Mouse (Mus musculus) intestine, embryonic 14.5 days (tissue): Measurements from ENCODE around the gene Heg1. TPM values are rescaled to one million over a fixed set of nuclear protein-coding genes. Genes with fewer than 3 reads are reported as not detected.
A peak's percentile ranks its signal among the peaks of the same experiment; 100 is the strongest.

Experiments
- ATAC-seq: fragments of 200-750 bp; cut with Nextera tagmentation; replicated peaks from 2 replicates; pipeline ENCODE4 v1.8.0; 2017; ENCODE audit warnings: low read depth, moderate number of reproducible peaks, moderate TSS enrichment, moderate library complexity; ENCODE audit not compliant: low FRiP score, low TSS enrichment
- DNase-seq: peaks from one replicate; pipeline ENCODE4 v3.0.0-alpha.2; 2018; ENCODE audit warnings: low spot score
- H3K27ac ChIP-seq: fragments of 300-500 bp; sonication (generic); 2 replicates; pipeline ENCODE4 v1.5.1; 2014; ENCODE audit warnings: low read depth, mild to moderate bottlenecking, control low read depth
- H3K27me3 ChIP-seq: fragments of 300-500 bp; sonication (generic); replicated peaks from 2 replicates; pipeline ENCODE4 v1.6.1; 2014; ENCODE audit warnings: low read length, control low read depth; ENCODE audit not compliant: control insufficient read depth, insufficient read depth
- H3K36me3 ChIP-seq: fragments of 300-500 bp; sonication (generic); 2 replicates; pipeline ENCODE4 v1.6.1; 2014; ENCODE audit warnings: low read length, control low read depth; ENCODE audit not compliant: control insufficient read depth, insufficient read depth
- H3K4me1 ChIP-seq: fragments of 300-500 bp; sonication (generic); replicated peaks from 2 replicates; pipeline ENCODE4 v1.6.1; 2014; ENCODE audit warnings: low read length, control low read depth, mixed read lengths; ENCODE audit not compliant: control insufficient read depth, insufficient read depth
- H3K4me2 ChIP-seq: fragments of 300-500 bp; sonication (generic); 2 replicates; pipeline ENCODE4 v1.6.1; 2014; ENCODE audit warnings: low read length
- H3K4me3 ChIP-seq: fragments of 300-500 bp; sonication (generic); 2 replicates; pipeline ENCODE4 v1.5.1; 2014; ENCODE audit warnings: low read depth, low read length, control low read depth, mixed read lengths
- H3K9ac ChIP-seq: fragments of 300-500 bp; sonication (generic); 2 replicates; pipeline ENCODE4 v1.6.1; 2014; ENCODE audit warnings: mild to moderate bottlenecking, low read length
- H3K9me3 ChIP-seq: fragments of 300-500 bp; sonication (generic); 2 replicates; pipeline ENCODE4 v1.6.1; 2016; ENCODE audit warnings: low read length, control low read depth; ENCODE audit not compliant: control insufficient read depth
- WGBS: fragments of 180-500 bp; shearing (Covaris S2); extraction: QIAGEN DNeasy Blood & Tissue Kit; methylation state at CpG from one replicate; pipeline ENCODE4 v1.1.7; 2014; 5-methylcytosine and 5-hydroxymethylcytosine counted together
- polyA plus RNA-seq: library from polyadenylated mRNA; unstranded; fragments of >200 nt; fragmentation: Nextera tagmentation; extraction: Ambion mirVana; gene quantifications from 2 replicates; pipeline ENCODE4 v1.2.1, GENCODE M21; 2014

Heg1 gene
- 26.5 and 28.4 TPM in 2 replicates for polyA plus RNA-seq

DNA sequence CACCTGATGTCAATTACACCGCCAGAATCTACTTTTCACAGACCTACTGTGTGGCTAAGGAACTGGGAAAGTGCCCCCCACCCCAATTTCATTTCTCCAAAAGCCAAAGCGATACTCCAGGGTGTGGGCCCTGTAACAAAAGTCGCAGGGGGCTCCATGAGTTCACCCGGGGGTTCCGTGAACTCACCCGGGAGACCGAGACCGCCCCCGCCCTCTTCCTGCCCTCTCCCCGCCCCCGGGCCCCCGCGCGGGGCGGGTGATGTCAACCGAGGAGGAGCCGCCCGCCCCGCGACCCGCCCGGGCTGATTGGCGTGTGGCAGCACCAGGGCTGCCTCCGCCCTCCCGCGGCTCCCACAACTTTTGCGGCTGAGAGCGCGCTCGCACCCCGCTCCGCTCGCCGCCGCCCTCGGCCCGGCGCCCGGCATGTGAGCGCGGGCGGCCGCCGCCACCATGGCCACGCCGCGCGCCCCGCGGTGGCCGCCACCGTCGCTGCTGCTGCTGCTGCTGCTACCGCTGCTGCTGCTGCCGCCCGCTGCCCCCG, at the start of gene Heg1:
TSS of gene Heg1 (plus strand) at position 209 of the 541 bp plus-strand sequence.
- ATAC-seq (peak; percentile 84), DNase-seq (peak; percentile 76)
- no peaks in the 10 kb centered on the region for H3K9me3 ChIP-seq
- H3K4me3 ChIP-seq, result peak within 1 kb of the TSS; percentile 87
- H3K27me3 ChIP-seq, result no peaks in the 10 kb centered on the region
- peak within 1 kb of the TSS; percentile 97 for H3K9ac ChIP-seq
- peaks cover 25% of the 10 kb centered on the region for H3K4me1 ChIP-seq
- H3K36me3 ChIP-seq, result no peaks in the 10 kb centered on the region
- peak within 1 kb of the TSS; percentile 84 for H3K27ac ChIP-seq
- peak within 1 kb of the TSS; percentile 75 for H3K4me2 ChIP-seq
- under 1% methylated on average over 51 of the region's 57 CpGs for WGBS

DNA sequence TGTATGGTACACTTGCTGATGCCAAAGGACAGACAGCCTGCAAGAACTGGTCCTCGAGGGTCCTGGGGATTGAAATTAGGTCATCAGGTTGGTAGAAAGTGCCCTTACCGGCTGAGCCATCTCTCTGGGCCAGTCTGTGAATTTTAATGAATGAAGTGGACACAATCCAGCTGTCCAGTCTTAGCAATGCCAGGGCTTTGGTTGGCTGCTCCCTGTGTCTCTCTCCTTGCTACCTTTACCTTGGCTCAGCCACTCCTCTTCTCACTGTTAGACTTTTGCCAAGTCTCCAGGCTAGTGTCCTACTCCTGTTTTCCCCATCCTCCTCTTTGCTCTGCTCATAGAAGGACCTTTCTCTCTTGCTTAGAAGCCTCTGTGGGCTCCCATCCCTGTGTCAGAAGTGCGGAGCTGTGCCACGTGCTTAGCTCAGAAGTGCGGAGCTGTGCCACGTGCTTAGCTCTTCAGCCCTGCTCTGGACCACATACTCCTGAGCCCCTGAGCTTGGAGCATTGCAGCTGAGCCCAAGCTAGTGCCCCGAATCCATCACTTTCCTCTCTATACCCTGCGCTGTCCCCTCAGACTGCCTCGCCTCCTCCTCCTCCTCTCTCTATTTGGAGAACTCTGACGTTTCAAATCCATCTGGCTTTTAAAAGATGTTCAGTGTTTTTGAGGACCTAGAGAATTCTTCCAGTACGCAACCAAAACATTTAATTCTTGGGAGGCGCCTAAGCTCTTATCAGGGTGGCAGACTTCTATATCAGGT, 48.2 kb upstream of the Heg1 start:
- Histone ChIP-seq H3K4me2 (no peak overlapping the region), H3K36me3 (no peaks in the 10 kb centered on the region), H3K4me3 (no peak overlapping the region), H3K9ac (no peak overlapping the region), H3K27ac (no peak overlapping the region), H3K4me1 (no peaks in the 10 kb centered on the region), H3K27me3 (no peaks in the 10 kb centered on the region), H3K9me3 (no peaks in the 10 kb centered on the region)
- WGBS, result 64% methylated on average over 12 of the region's 12 CpGs
- no peak for DNase-seq
- ATAC-seq, result no peak

DNA sequence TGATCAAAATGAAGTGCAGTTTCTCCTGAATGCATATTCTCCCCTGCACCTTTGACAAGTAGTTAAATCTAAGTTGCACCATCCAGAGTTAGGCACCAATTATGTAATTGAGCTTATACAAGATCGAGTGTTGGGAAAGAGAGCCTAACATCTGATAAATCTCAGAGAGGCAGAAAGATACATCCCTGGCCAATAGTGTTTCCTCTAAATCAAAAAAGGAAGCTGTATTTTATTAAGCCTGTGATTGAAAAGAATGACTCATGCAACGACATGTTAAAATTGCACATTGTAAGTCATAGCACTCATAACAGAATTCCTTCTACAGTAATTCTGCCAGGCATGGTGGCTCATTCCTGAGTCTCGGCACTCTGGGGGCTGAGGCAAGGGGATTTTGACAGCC, 42.4 kb upstream of the Heg1 start:
- H3K4me3 ChIP-seq, result no peak overlapping the region
- H3K4me2 ChIP-seq, result no peak overlapping the region
- H3K9me3 ChIP-seq, result no peaks in the 10 kb centered on the region
- 37% methylated on average over 3 of the region's 3 CpGs for WGBS
- ATAC-seq (no peak), DNase-seq (no peak)
- no peaks in the 10 kb centered on the region for H3K4me1 ChIP-seq
- no peak overlapping the region for H3K9ac ChIP-seq
- H3K27me3 ChIP-seq, result no peaks in the 10 kb centered on the region
- H3K36me3 ChIP-seq, result no peaks in the 10 kb centered on the region
- H3K27ac ChIP-seq, result 0 out of 2 replicates have a peak overlapping the region, but pooled peaks have one; percentile 22

GRCm38 (mm10) chr16:33653116-33653515, 31.1 kb upstream of the Heg1 start:
- peak; percentile 38 for DNase-seq
- H3K4me2 ChIP-seq, result no peak overlapping the region
- 92% methylated on average over 6 of the region's 6 CpGs for whole genome bisulfite sequencing

GRCm38 (mm10) chr16:33655443-33655842, 28.7 kb upstream of the Heg1 start:
- Histone ChIP-seq H3K4me1 (no peaks in the 10 kb centered on the region), H3K9me3 (peaks cover 6% of the 10 kb centered on the region; the same call in 1 of the 2 replicates), H3K27me3 (no peaks in the 10 kb centered on the region), H3K4me2 (no peak overlapping the region), H3K27ac (no peak overlapping the region), H3K4me3 (no peak overlapping the region), H3K36me3 (no peaks in the 10 kb centered on the region), H3K9ac (no peak overlapping the region)
- DNase-seq (no peak), ATAC-seq (no peak)
- WGBS, result 91% methylated on average over 3 of the region's 3 CpGs

More at GRCm38 (mm10) chr16:33653116-33653515, 31.1 kb upstream of the Heg1 start:
- Histone ChIP-seq H3K4me3 (no peak overlapping the region), H3K9me3 (peaks cover 11% of the 10 kb centered on the region; the same call in 1 of the 2 replicates), H3K4me1 (no peaks in the 10 kb centered on the region), H3K36me3 (no peaks in the 10 kb centered on the region), H3K9ac (no peak overlapping the region), H3K27me3 (no peaks in the 10 kb centered on the region), H3K27ac (no peak overlapping the region)
- no peak for ATAC-seq

GRCm38 (mm10) chr16:33657191-33657590, 27.0 kb upstream of the Heg1 start:
- Histone ChIP-seq H3K4me3 (no peak overlapping the region), H3K27ac (no peak overlapping the region), H3K27me3 (no peaks in the 10 kb centered on the region), H3K9me3 (no peaks in the 10 kb centered on the region), H3K36me3 (no peaks in the 10 kb centered on the region), H3K4me1 (no peaks in the 10 kb centered on the region), H3K9ac (no peak overlapping the region), H3K4me2 (no peak overlapping the region)
- ATAC-seq (no peak), DNase-seq (no peak)
- 90% methylated on average over 3 of the region's 3 CpGs for WGBS

DNA sequence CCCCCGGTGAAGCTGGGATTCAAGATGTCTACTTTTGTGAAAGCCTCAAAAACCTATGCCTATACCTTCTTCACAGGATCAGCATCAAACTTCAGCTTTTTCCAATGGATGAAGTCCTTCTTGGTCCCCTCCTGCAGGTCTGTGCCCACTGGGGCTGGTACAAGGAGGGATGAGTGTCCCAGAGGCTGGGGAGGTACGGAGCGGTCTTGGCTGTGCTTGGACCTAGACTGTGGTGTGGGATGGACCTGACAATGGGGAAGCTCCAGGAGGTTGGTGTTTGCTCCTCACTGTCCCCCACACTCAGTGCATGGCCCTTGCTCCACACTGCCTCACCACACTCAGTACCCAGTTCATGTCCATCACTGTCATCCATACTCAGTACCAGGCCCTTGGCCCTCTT, 26.0 kb upstream of the Heg1 start:
- no peaks in the 10 kb centered on the region for H3K9me3 ChIP-seq
- no peaks in the 10 kb centered on the region for H3K36me3 ChIP-seq
- ATAC-seq, result no peak
- DNase-seq, result no peak
- WGBS, result 96% methylated on average over 3 of the region's 3 CpGs
- no peaks in the 10 kb centered on the region for H3K27me3 ChIP-seq
- no peak overlapping the region for H3K9ac ChIP-seq
- no peak overlapping the region for H3K27ac ChIP-seq
- no peak overlapping the region for H3K4me2 ChIP-seq
- H3K4me3 ChIP-seq, result no peak overlapping the region
- H3K4me1 ChIP-seq, result no peaks in the 10 kb centered on the region

DNA sequence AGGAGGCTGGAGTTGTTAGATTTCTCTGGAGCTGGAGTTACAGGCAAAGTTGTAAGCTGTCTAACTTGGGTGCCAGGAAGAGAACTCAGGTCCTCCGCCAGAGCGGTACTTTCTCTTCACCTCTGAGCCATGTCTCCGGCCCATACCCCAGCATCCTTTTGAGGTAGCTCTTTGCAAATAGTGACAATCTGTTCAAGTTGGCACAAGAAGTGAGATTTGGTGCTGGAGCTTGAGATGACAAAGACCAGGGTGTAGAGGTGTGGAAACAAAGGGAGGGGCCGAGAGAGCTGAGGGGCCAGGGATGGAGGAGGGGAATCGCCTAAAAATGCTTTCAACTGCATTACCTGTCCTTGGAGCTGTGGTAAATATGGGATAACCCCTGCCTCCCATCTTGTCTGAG, 24.6 kb upstream of the Heg1 start:
- H3K9ac ChIP-seq, result no peak overlapping the region
- ATAC-seq (no peak), DNase-seq (peak; percentile 41)
- H3K4me3 ChIP-seq, result no peak overlapping the region
- WGBS, result 85% methylated on average over 5 of the region's 5 CpGs
- no peaks in the 10 kb centered on the region for H3K36me3 ChIP-seq
- no peaks in the 10 kb centered on the region for H3K4me1 ChIP-seq
- no peaks in the 10 kb centered on the region for H3K27me3 ChIP-seq
- H3K9me3 ChIP-seq, result no peaks in the 10 kb centered on the region
- H3K4me2 ChIP-seq, result no peak overlapping the region
- no peak overlapping the region for H3K27ac ChIP-seq

- Histone ChIP-seq H3K4me2 (no peak overlapping the region), H3K27me3 (no peaks in the 10 kb centered on the region), H3K4me1 (no peaks in the 10 kb centered on the region), H3K4me3 (no peak overlapping the region), H3K27ac (no peak overlapping the region), H3K9me3 (no peaks in the 10 kb centered on the region), H3K36me3 (no peaks in the 10 kb centered on the region), H3K9ac (no peak overlapping the region)
- DNase-seq (peak; percentile 46), ATAC-seq (no peak)
- WGBS, result 56% methylated on average over 5 of the region's 5 CpGs
Observed at GRCm38 (mm10) chr16:33660125-33660524, 24.0 kb upstream of the Heg1 start.
